Mouse (Mus musculus) thymus, adult 2 months (tissue): ENCODE results near the gene Pih1d1.

Source experiments
- CTCF ChIP-seq: fragments of 200-500 bp; IDR thresholded peaks from 2 replicates; pipeline ENCODE4 v1.5.1; 2012; ENCODE audit warnings: mild to moderate bottlenecking, control low read depth, low read length, moderate library complexity, borderline replicate concordance; ENCODE audit not compliant: control insufficient read depth, poor library complexity, insufficient read depth; ENCODE audit errors: extremely low read depth
- POLR2A ChIP-seq: fragments of 200-500 bp; IDR thresholded peaks from 2 replicates; pipeline ENCODE4 v1.6.1; 2012; ENCODE audit warnings: mild to moderate bottlenecking, low read length, control low read depth, moderate library complexity; ENCODE audit not compliant: control insufficient read depth, poor library complexity, insufficient read depth; ENCODE audit errors: extremely low read depth

DNA sequence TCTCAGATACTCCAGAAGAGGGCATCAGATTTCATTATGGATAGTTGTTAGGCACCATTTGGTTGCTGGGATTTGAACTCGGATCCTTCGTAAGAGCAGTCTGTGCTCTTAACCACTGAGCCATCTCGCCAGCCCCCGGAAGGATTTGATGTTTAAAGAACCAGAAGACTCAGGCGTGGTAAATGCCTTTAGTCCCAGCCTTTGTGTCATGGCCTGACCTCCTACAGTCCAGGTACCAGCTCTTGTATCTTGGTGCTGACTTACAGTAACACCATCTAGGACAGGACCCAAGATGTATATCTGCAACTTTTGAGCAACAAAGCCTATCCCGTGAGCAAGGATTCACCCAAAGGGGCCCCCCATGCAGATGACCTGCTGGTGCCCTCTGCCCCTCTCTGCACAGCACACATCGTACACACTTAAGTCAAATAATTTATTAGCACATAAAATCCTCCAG lies 28.9 kb upstream of the Pih1d1 start:
- TF ChIP-seq POLR2A (no peak), CTCF (no peak)
